Mouse (Mus musculus) common myeloid progenitor, adult 5-6 weeks (primary cell): ENCODE measurements at regions not wholly inside any gene's neighbourhood (a gene's known extent, or its start where the extent isn't known, plus 50 kb on each side); places are given as distances from the start of the nearest gene placed in this dataset.

ENCODE experiments used
- ATAC-seq: replicated peaks from 2 replicates; pipeline ENCODE4 v1.8.0; 2016; ENCODE audit warnings: low read depth, mild to moderate bottlenecking, moderate TSS enrichment, inconsistent platforms; ENCODE audit not compliant: poor library complexity, severe bottlenecking

DNA sequence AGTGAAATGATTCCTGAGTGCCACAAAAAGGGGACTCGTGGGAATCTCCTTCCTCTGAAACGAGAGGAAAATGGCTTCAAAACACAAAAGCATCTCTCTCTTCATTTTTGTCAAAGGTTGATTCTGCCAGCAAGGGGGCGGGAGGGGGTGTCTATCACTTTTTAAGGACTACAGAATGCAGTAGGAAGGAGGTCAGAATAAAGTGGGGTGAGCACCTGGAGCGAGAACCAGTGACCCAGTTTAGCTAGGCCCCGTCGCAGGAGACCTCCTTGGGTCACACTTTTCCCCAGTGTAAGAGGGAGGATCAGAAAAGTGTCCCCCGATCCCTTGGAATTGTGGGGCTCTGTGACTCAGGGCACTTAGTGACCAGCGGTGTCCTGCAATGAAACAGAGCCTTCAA, 133.1 kb downstream of the Tgfb2 start:
- no peak for ATAC-seq

DNA sequence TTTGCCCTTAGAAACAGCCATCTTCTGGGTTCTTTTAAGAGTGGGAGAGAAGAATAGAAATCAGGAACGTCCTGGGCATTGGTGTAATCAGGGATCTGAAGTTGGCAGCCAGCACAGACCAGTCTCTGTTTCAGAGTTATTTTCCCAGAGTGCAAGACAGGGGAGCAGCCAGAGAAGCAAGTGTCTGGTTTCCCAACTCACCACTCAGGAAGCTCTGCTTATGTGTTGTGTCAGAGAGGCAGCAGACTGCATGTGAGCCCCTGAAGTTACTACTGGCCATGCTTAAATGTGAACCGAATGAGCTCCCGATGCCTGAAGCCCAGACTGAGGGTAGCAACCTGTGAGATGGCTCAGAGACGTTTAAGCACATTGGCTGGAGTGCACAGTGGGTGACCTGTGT, 133.7 kb downstream of the Tgfb2 start:
- ATAC-seq, result no peak

GRCm38 (mm10) chr1:186568496-186568895, 137.3 kb downstream of the Tgfb2 start:
- no peak for ATAC-seq

DNA sequence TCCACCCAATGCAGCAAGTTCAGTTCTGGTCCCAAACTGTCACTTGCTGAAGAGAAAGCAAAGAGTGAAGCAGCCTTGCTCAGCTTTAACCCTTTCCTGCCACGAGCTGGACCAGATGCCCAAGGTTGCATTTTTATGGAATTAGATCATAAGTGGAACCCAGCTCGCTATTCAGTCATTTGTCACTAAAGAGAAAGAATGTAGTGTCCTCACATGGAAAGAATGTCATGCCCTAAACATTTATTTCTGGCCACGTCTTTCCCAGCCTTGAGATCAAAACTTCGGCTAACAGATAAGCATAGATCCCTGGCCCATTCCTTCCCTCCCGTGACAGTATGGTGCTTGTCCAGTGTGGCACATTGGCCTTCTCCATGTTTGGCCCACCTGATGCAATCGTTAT, 137.7 kb downstream of the Tgfb2 start:
- ATAC-seq, result no peak

DNA sequence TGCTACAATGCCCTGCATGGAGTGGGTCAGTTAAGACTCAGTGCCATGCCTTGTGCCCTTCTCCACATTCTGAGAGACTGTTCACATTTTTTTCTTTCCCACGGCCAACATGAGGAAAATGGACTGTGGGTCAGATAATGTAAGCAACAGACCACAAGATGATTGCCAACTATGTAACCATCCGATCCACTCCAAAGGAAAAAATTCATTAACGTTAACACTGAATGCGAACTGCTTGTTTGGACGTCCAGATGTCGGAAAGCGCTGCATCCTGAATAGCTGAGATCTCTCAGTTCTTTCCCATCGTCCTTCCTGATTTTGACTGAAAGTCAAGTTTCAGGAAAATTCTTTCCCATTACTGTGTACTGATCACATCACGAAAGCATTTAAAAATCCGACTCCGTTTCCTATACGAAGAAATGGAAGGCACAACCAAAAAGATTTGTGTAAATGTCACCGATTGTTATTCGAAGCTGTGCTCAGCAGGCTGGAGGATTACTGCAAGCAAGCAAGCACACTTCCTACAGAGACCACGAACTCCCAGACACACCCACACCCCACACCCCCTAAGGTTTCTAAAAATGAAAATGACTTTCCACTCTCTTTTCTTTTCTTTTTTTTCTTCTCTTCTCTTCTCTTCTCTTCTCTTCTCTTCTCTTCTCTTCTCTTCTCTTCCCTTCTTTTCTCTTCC, 138.5 kb downstream of the Tgfb2 start:
- ATAC-seq, result peak; percentile 65; the same call in 1 of the 2 replicates

DNA sequence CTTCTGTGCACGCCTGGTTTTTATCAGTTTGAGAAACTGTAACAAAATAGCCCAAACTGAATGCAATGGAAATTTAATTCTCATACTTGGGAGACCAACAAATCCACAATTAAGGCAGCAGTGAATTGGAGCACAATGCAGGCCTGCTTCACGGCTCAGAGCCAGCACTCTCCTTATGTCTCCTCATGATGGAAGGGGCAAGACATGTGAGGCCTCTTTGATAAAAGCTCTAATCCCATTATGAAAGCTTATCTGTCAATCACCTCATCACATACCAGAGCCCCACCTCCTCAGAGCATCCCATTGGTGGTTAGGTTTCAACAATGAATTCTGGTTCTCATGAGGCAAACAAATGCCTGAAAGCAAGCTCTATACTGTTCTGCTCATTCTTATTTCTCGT, 143.8 kb downstream of the Tgfb2 start:
- no peak for ATAC-seq

GRCm38 (mm10) chr1:186555441-186555975, 150.3 kb downstream of the Tgfb2 start:
- no peak for ATAC-seq

- no peak for ATAC-seq
These were observed 151.2 kb downstream of the Tgfb2 start for GRCm38 (mm10) chr1:186554520-186555010.

GRCm38 (mm10) chr1:186552689-186553088, 153.1 kb downstream of the Tgfb2 start:
- ATAC-seq, result peak; percentile 54

GRCm38 (mm10) chr1:186550265-186550885, 155.4 kb downstream of the Tgfb2 start:
- no peak for ATAC-seq

DNA sequence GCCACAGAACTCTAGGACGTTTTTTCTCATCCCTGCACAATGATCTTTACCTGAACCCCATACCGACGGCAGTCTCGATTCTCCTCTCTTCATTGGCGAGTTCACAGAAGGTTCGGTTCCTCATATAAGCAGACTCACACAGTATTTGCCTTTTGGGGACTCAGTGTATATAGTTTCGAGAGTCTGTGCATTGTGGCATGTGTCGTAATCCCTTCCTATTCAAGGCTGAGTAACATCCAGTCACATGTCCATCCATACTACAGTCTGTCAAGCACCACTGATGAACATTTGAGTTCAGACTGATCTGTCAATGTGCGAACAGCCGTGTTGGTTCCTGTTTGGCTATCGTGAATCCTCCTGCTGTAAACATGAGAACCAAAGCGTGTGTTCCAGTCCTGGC, 156.6 kb downstream of the Tgfb2 start:
- ATAC-seq, result peak; percentile 46

GRCm38 (mm10) chr1:186546386-186547185, 159.2 kb downstream of the Tgfb2 start:
- peak; percentile 84 for ATAC-seq

GRCm38 (mm10) chr1:186540070-186540469, 165.7 kb downstream of the Tgfb2 start:
- no peak for ATAC-seq

DNA sequence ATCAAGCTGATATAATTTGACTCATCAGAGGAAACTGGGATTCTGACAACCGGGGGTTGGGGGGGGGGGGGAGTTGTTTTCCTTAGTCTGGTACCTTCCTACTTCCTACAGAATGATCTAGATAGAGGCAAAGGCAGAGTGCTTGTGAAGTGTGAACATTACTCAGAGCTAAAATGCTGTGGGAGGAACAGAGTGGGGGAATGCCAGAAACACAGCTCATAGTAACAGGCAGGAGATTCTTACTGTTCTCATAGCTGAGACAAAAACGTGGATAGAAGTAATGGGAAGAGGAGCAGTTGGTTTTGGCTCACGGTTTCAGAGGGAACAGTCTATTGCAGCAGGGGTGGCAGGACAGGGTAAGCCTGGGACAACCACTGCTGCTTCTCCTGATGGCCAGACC, 167.6 kb downstream of the Tgfb2 start:
- ATAC-seq, result no peak

- ATAC-seq, result no peak
These were observed 189.8 kb downstream of the Tgfb2 start for GRCm38 (mm10) chr1:186515976-186516375.

GRCm38 (mm10) chr1:186515071-186515470, 190.7 kb downstream of the Tgfb2 start:
- no peak for ATAC-seq

- no peak for ATAC-seq
These were observed 191.9 kb downstream of the Tgfb2 start for GRCm38 (mm10) chr1:186513861-186514260.

DNA sequence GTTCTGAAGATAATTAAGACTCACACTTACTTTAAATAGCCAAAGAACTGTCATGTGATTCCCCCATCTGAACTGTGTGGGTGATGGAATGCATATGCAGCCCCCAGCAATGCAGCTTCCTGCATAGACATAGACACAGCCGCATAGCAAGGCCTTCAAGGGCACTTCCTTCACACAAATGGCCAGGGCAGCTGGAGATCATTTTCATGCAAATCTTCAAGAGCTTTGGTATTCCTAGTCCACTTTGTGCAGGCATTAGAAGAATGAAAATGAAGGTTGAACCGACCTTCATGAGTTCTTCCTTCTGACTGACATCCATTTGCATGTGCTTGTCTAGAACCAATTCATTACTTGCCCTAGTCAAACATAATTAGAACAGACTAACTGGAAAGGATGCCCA, 195.3 kb downstream of the Tgfb2 start:
- no peak for ATAC-seq

GRCm38 (mm10) chr1:186508358-186508757, 197.4 kb downstream of the Tgfb2 start:
- ATAC-seq, result peak; percentile 60; the same call in 1 of the 2 replicates

- ATAC-seq, result no peak
These were observed 197.8 kb downstream of the Tgfb2 start for GRCm38 (mm10) chr1:186507956-186508355.

GRCm38 (mm10) chr1:186506517-186506916, 199.3 kb downstream of the Tgfb2 start:
- ATAC-seq, result no peak
